Mouse (Mus musculus): ENCODE results near the gene Dlx3. TPM values are rescaled to one million over a fixed set of nuclear protein-coding genes. Genes with fewer than 3 reads are reported as not detected.

Gene Dlx3
- total RNA-seq, 2 experiments from 2014 or later: not detected

DNA sequence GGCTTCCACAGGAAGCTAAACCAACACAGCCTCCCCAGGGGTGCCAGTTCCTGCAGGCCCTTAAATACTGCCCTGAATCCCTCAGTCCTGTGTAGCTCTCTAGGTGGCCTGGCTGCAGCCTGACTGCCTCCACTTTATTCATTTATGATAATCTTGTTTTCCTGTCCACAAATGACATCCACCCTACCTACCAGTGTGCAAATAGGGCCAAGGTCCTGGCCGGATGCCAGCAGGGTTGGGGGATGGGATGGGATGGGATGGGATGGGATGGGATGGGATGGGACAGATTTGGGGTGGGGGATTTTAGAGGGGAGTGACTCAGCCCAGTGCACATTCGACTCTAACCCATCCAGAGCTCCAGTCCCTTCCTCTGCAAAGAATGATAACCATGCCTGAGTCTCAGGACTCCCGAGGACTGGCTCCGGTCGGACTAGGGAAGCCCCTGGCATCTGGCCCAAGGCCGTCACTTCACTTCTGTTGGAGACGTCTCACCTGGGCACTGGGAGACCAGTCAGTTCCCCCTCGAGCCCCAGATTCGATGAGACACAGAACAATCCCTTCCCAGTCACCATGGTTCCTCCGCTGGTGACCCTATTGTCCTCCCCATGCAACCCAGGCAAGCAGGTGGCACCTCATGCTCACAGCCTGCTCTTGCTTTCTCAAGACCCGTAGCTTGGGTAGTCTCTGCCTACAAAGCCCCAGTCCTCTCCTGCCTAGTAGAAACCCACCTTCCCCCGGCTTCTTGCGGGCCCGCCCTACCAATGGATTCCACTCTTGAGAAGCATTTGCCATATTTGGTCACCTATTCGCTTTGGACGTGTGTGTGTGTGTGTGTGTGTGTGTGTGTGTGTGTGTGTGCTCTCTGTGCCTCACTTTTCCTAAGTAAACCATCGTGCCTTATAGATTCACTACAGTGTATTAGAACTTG is 32.4 kb upstream of the Dlx3 start:
- no peak for ATAC-seq (replicated peaks; ENCODE audit: low FRiP score, poor library complexity, severe bottlenecking)

DNA sequence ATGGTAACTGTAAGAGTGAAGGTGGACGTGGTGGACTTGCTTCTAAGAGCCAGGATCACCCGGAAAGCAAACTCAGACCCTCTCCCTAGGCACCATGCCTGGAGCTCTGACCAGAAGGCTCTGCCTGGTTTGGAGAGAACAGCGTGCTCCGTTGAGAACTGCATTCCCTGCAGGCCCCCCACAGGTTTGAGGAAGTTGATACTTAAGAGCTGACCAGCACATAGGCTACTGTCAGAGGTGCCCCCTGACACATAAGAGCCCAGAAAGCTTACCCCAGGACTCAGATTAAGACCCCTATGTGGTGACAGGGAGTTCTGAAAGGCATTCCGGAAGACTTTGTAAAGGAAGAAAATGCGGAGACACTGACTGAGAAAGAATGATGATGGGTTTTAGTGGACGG is 31.6 kb upstream of the Dlx3 start:
- ATAC-seq (replicated peaks; ENCODE audit: low FRiP score, poor library complexity, severe bottlenecking): no peak

DNA sequence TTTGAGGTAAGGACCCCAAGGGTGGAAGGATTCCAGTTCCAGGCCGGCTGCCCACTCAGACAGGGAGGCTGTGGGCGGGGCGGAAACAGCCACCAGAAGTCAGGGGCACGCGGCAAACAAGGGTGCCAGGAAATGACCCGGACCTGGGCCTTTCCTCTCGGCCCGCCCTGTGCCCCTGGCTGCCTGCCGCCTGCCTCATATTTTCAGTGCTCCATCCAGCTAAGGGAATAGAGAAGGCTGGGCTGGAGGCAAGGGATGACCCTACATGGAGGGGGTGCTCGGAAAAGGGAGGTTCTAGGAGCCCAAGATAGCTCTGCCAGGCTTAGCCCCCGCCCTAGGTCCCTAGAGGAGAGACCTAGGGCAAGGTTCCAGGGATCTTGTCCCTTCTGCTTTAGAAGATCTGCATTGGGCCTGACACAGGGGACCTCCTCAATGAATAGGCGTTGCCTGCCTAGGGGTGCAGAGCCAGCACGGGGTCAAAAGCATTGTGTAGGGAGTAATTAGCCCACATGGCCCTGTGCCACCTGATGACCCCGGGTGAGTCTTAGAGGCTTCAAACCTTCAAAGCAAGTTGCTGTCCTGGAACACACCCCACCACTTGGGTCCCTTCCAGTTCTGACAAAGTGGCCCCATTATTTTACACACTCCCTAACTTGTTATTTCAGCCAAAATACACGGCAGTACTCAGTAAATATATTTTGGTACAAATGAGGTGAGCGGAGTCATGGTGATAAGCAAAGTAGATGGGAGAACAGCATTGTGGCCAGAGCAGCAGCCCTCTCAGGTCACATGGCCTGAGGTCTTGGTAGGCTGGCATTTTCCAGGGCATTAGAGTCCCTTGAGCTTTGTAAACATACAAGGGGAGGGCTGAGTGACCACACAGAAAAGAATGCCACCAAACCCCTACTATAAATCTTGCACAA is 30.8 kb upstream of the Dlx3 start:
- no peak for ATAC-seq (replicated peaks; ENCODE audit: low FRiP score, poor library complexity, severe bottlenecking)

DNA sequence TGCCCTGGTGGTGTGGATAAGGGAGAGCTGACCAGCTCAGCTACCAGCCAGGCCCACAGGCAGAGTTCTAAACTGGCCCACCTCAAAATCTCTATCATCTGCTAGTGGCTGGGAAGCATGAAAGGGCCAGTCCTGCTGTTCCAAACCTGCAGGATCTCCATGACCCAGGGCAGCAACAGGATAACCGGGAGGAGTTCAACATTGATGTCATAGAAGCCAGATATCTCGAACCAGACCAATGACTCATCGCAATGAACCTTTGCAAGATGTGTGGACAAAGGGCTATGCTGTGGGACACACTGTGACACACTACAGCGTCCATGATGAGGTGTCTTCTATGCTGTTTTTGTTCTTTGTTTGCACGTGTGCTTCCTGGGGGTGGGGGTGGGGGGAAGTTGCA is 26.8 kb upstream of the Dlx3 start:
- ATAC-seq (replicated peaks; ENCODE audit: low FRiP score, poor library complexity, severe bottlenecking): no peak

DNA sequence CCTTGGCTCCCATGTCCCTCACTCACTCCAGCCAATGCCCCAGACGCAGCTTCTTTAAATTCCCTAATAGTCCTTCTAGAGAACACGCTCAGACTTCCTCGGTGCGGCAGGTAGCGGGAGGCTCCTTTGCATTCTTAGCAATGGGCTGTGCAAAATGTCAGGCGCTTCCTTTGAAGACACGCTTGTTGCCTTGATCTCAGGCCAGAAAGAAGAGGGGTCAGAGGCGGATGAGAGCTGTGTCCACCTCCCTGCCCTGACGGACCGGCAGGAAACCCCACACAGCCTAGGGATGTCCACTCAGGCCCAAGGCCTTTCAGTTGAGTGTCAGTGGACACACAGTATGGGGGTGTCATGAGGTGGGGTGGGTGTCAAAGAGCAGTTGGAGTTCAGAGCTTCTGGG is 24.3 kb upstream of the Dlx3 start:
- ATAC-seq (replicated peaks; ENCODE audit: low FRiP score, poor library complexity, severe bottlenecking): no peak

DNA sequence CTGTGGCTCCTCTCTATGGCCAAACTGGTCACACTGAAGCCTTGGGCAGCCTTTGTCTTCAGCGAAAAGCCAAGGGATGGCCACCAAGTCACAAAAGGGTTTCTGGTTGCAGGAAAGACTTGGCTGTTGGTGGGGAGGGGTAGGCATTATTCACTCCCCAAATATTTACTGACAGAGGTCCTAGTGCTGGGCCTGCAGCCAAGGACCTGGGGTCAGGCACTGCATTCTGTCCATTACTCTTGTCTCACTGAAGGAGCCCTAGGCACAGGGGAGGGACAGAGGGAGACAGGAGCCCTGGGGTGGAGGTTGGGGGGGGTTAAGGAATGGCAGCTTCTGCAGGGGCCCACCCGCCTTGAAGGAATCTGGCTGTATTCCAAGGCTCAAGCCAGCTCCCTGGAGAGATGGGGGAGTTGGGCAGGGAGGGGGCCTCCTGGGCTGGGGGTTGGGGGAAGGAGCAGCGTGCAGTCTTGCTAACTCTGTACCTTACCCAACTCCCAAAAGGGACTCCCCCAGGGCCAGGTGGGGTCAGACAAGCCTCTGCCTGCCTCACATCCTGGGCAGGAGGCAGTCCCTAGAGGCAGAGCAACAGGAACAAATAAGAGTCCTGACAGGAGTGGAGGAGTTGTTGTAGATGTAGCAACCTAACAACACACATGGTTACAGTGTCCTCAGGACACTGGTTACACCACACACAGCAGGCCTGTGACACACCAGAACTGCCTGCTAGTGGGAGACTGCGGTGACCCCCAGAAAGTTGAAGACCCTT is 23.1 kb upstream of the Dlx3 start:
- no peak for ATAC-seq (replicated peaks; ENCODE audit: low FRiP score, poor library complexity, severe bottlenecking)

DNA sequence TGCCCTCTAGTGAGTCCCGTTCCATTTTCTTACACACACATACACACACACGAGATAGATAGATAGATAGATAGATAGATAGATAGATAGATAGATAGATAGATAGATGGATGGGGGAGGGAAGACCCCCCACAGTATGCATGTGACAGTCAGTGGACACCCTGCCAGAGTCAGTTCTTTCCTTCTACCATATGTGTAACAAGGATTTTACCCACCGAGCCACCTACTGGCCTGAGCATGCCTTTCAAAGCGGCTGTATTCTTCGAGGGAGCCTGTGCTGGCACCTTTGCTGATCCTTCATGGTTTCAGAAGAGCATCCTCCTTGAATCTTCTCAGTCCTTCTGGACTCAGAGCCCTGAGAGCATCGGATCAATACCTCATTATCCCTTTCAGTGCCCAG is 22.0 kb upstream of the Dlx3 start:
- no peak for ATAC-seq (replicated peaks; ENCODE audit: low FRiP score, poor library complexity, severe bottlenecking)

DNA sequence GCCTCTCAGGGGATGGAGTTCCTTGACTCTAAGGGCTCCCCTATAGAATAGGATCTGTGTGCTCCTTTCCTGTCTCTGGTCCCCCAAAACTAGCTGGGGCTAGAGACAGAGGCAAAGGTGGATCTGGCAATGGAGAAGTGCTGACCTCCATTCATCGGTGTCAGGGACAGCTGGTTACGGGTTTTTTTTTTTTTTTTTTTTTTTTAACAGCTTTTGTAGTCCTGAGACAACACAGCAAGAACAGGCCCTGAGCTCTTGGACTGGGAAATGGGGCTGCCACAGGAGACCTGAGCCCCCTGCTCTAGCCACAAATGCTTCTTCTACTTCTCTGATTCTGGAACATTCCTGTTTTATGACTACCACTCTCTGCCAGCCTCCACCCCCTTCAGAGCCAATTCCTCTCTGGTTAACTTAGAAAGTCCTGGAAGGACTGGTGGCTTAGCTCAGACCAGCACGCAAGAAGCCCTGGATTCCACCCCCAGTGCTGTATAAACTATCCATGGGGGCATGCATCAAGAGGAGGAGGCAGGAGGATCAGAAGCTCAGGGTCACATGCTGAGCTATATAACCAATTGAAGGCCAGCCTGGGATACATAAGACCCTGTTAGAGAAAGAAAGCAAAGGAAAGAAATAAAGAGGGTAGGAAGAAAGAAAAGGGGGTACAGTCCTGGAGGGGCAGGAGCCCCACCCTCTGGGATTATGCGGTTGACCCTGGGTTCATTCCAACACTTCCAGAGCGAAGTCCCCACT is 21.4 kb upstream of the Dlx3 start:
- ATAC-seq (replicated peaks; ENCODE audit: low FRiP score, poor library complexity, severe bottlenecking): no peak

DNA sequence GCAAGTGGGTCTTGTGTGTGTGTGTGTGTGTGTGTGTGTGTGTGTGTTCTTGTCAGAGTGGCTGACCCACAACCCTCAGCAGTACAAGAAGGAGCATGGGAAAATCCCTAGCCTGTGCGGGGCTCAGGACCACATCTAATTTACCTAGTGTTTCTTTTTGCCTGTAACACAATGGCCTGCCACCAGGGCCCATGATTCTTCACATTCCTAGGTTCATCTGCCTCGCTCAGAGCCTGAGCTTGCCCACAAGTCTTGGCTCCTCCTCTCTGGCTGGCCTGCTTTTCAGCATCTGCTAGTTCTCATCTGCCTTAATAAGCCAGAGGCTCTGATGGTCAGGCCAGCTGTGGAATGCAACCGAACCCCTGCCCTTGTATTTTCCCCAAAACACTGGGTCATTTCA is 19.5 kb upstream of the Dlx3 start:
- no peak for ATAC-seq (replicated peaks; ENCODE audit: low FRiP score, poor library complexity, severe bottlenecking)

DNA sequence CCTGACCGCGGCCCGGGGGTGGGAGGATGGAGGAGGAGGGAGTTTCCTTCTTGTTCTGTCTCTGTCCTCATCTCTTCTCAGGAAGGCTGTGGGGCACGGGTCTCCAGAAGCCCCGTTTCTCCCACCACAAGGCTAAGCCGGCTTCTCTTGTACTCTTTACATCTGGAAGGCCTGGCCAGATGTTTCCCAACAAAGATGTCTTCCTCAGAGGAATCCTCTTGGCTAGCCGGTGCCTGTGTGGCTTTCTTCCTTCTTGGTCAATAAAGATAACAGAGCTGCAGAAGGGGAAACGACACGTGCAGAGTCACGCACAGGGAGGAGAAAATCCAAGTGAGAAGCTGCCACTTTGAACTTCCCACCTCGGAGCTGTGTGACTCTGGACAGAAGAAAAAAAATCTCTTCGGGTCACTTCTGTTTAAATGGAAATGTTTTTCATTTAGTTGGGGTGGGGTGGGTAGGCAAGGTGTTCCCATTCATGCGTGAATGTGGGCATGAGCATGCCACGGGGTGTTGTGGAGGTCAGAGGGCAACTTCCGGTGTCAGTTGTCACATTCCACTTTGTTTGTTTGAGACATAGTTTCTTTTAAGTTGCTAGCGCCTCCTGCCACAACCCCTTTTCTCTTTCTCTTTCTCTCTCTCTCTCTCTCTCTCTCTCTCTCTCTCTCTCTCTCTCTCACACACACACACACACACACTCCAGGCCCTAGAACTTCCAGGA is 18.7 kb upstream of the Dlx3 start:
- no peak for ATAC-seq (replicated peaks; ENCODE audit: low FRiP score, poor library complexity, severe bottlenecking)

DNA sequence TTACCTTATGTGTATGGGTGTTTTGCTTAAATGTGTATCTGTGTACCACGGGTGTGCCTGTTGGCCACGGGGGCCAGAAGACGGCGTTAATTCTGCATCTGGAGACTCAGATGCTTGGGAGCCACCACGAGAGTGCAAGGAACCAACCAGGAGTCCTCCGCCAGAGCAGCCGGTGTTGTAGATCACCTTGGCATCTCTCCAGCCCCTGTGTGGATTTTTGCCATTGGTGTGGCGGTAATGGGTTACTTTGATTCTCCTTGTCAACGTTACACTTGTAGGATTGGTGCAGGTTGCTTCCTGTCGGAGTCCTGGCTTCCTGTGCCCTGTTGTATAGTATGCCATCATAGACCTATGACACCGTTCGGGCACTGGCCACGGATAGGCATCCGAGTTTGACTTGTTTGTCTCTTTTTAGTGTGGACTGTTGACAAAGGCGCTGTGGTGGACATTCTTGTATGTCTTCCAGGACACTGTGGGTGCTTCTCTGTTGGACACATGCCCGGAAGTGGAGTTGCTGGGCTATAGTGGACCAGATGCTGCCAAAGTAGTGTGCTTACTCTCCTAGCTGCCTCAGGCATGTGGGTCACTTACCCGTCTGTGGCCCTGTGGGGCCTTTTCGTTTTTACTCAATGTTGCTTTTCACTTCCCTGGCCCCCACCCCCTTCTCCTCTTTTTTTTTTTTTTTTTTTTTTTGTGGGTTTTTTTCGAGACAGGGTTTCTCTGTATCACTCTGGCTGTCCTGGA is 17.6 kb upstream of the Dlx3 start:
- no peak for ATAC-seq (replicated peaks; ENCODE audit: low FRiP score, poor library complexity, severe bottlenecking)

DNA sequence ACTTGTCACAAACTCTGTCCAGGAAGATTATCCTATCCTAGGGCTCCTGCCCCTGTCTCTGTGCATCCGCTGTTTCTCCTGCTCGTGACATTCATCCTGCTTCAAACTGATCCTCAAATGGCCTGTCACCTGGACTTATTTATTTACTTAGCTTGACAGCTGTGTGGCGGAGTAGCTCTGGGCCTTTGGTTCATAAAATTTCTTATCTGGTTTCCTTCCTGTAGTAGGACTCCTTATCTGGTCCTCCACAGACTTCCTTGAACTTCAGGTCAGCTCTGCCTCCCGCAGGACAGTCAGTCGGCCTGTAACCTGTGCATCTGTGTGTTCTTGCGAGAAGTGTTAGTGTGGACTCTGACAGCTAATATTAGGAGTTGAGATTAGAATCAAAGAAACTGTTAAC is 15.7 kb upstream of the Dlx3 start:
- ATAC-seq (replicated peaks; ENCODE audit: low FRiP score, poor library complexity, severe bottlenecking): no peak

DNA sequence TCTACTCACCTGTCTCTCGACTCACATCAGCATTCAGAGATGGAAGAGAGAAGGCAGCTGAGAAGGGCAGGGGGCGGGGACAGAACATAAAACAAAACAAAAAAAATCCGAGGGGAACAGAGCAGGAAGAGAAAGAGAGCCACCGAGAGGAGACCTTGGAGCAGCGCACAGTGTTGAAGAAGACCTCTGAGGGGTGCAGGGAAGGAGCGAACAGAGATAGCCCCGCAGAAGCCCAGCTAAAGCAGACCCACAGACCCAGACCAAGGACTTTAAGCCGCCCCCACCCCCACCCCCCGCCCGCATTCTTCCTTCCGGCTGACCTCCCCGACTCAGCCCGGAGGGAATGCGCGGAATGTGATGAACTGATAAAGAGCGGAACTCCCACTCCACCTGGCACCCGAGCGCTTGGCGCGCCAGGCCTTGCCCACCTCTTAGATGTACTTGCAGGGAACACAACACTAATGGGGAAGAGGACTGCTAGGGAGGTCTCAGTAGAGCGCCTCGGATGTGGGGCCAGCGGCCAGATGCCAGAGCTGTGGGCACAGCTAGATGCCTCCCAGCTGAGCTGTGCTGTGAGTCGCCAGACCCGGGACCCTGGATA is 14.5 kb upstream of the Dlx3 start:
- no peak for ATAC-seq (replicated peaks; ENCODE audit: low FRiP score, poor library complexity, severe bottlenecking)

DNA sequence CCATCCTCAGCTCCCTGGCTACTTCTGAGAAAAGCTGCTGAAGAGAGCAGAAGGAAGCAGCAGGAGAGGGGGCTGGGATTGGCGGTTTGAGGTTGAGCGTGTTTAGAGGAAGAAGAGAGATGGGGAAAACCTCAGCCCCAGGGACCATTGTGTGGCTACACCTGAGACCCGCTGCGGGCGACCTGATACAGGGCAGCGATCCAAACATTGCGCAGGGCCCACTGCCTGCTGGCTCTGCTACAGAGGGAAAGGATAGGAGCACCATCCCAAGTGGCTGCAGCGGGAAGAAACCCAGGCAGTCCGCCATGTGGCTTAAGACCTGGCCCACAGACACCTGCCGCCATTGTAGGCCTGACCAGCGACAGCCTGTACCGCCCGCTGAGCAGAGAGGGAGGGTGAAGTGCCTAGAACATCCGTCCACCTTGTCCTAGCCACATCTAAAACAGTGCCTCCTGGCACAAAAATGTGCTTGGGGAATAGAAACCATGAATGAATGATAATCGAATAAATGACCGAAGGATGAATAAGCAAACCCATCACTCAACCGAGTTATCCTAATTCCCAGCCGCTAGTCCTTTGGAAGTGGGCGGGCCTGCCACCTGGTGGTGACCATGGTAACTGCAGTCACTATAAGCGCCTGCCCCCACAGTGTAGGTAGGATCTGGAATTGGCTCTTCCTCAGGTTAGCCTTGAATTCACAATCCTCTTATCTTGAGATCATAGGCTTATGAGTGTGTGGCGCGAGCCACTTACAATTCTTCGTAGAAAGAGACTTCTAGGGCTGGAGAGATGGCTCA is 13.3 kb upstream of the Dlx3 start:
- ATAC-seq (replicated peaks; ENCODE audit: low FRiP score, poor library complexity, severe bottlenecking): peak; percentile 90

DNA sequence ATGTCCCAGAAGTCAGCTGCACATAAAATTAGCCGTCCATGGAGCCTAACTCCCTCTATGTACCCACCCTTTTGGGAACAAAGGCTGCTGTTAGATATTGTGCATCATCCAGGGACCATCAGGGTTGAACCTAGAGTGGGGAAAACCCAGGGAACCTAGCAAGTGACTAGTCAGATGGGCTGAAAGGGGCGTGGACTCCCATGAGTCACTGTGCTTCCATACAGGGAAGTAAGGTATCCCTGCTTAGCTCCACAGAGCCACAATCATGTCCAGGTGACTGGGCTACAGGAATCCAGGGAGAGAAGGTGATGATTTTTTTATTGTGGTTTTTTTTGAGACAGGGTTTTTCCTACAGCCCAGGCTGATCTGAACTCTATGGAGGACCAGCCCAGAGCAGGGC is 10.9 kb upstream of the Dlx3 start:
- no peak for ATAC-seq (replicated peaks; ENCODE audit: low FRiP score, poor library complexity, severe bottlenecking)

DNA sequence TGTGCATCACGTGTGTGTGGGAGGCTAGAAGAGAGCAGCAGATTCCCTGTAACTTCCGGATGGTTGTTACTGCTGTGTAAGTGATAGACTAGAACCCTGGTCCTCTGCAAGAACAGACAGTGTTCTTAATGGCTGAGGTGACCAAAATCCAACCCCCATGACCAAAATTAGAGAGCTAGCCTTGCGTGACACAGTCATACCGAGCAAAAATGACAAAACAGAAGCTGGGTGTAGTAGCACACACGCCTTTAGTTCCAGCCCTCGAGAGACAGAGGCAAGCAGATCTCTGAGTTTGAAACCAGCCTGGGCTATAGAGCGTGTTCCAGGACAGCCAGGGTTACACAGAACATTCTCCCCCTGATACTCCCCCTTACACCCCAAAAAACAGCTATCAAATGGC is 9.8 kb upstream of the Dlx3 start:
- ATAC-seq (replicated peaks; ENCODE audit: low FRiP score, poor library complexity, severe bottlenecking): no peak

DNA sequence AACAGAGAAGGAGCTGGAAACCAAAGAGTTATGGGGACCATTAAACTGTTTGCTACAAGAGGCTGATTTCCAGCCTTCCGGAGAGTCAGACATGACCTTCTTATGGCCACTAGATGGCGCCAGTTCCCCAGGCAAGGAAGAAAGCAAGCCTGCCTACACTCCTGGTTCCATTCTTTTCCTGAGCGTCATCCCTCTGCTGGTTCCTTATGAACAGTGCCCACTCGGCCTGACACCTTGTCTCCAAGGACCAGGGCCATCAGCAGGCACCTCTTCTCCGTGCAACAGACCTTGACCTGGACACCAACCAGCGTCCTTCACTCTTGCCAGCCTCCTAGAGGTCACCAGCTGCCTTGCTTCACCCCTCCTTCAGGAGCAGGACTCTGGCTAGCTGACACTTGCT is 2.9 kb upstream of the Dlx3 start:
- ATAC-seq (replicated peaks; ENCODE audit: low FRiP score, poor library complexity, severe bottlenecking): peak; percentile 73

Measured in erythroblast, adult 5-6 weeks (primary cell).